Mouse (Mus musculus) limb, embryonic 11.5 days (tissue): Measurements from ENCODE around the gene Gas2l3. TPM values are rescaled to one million over a fixed set of nuclear protein-coding genes. Genes with fewer than 3 reads are reported as not detected.

Experiments
- ATAC-seq: fragments of 200-750 bp; cut with Nextera tagmentation; 2 replicates; pipeline ENCODE4 v1.8.0; 2017; ENCODE audit warnings: low read depth; ENCODE audit not compliant: insufficient number of reproducible peaks, low FRiP score, low TSS enrichment
- DNase-seq: peaks from one replicate; pipeline ENCODE4 v3.0.0-alpha.2; 2015; ENCODE audit warnings: low spot score
- H3K27ac ChIP-seq: fragments of 300-500 bp; sonication (generic); replicated peaks from 2 replicates; pipeline ENCODE4 v1.5.1; 2014; ENCODE audit warnings: low read depth, mild to moderate bottlenecking, low read length
- H3K27me3 ChIP-seq: fragments of 300-500 bp; sonication (generic); 2 replicates; pipeline ENCODE4 v1.6.1; 2014; ENCODE audit warnings: mild to moderate bottlenecking, low read length, mixed read lengths; ENCODE audit not compliant: control insufficient read depth, insufficient read depth
- H3K36me3 ChIP-seq: fragments of 300-500 bp; sonication (generic); 2 replicates; pipeline ENCODE4 v1.6.1; 2014; ENCODE audit warnings: mild to moderate bottlenecking, low read length, moderate library complexity, mixed read lengths; ENCODE audit not compliant: control insufficient read depth, insufficient read depth
- H3K4me1 ChIP-seq: fragments of 300-500 bp; sonication (generic); 2 replicates; pipeline ENCODE4 v1.6.1; 2014; ENCODE audit warnings: low read length, mixed read lengths; ENCODE audit not compliant: control insufficient read depth, insufficient read depth
- H3K4me2 ChIP-seq: fragments of 300-500 bp; sonication (generic); 2 replicates; pipeline ENCODE4 v1.6.1; 2014; ENCODE audit warnings: low read depth, mild to moderate bottlenecking, moderate library complexity; ENCODE audit not compliant: severe bottlenecking
- H3K4me3 ChIP-seq: fragments of 300-500 bp; sonication (generic); 2 replicates; pipeline ENCODE4 v1.5.1; 2014; ENCODE audit warnings: low read depth, low read length
- H3K9ac ChIP-seq: fragments of 300-500 bp; sonication (generic); 2 replicates; pipeline ENCODE4 v1.6.1; 2014; ENCODE audit warnings: mild to moderate bottlenecking, low read length
- H3K9me3 ChIP-seq: fragments of 300-500 bp; sonication (generic); 2 replicates; pipeline ENCODE4 v1.6.1; 2016; ENCODE audit warnings: low read length; ENCODE audit not compliant: control insufficient read depth
- WGBS: fragments of 180-500 bp; shearing (Covaris S2); extraction: QIAGEN DNeasy Blood & Tissue Kit; methylation state at CpG from one replicate; pipeline ENCODE4 v1.1.7; 2014; 5-methylcytosine and 5-hydroxymethylcytosine counted together
- polyA plus RNA-seq: library from polyadenylated mRNA; unstranded; fragments of >200 nt; fragmentation: Nextera tagmentation; extraction: Ambion mirVana; gene quantifications from 2 replicates; pipeline ENCODE4 v1.2.1, GENCODE M21; 2014

The Gas2l3 gene
- polyA plus RNA-seq, 1 experiment from 2014 or later, result 9.6 TPM

GRCm38 (mm10) chr10:89458770-89459169 lies 15.0 kb upstream of the Gas2l3 start:
- Histone ChIP-seq H3K27ac (no peak overlapping the region), H3K36me3 (no peaks in the 10 kb centered on the region), H3K4me2 (no peak overlapping the region), H3K4me1 (no peaks in the 10 kb centered on the region), H3K9ac (no peak overlapping the region), H3K4me3 (no peak overlapping the region), H3K27me3 (no peaks in the 10 kb centered on the region), H3K9me3 (no peaks in the 10 kb centered on the region)
- no peak for DNase-seq
- ATAC-seq, result no peak
- 87% methylated on average over 3 of the region's 3 CpGs for WGBS

DNA sequence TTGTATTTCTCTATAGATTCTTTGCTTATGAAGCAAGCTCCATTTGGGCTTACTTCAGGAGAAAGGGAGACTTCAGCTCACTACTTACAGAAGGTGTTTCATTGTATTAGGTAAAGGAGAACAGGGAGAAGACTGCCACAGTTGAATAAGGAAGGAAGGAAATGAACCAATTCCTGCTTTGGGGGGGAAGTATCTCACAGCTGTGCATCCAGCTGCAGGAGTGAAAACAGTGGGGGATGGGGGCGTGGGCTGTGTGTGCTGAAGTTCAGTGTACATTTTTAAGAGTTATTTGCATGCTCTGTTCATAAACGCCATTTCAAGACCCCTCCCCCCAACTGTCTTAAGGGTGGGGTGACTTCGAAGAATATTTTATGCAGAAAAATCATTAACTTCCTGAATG lies 10.0 kb upstream of the Gas2l3 start:
- DNase-seq, result no peak
- WGBS, result 83% methylated on average over 3 of the region's 3 CpGs

DNA sequence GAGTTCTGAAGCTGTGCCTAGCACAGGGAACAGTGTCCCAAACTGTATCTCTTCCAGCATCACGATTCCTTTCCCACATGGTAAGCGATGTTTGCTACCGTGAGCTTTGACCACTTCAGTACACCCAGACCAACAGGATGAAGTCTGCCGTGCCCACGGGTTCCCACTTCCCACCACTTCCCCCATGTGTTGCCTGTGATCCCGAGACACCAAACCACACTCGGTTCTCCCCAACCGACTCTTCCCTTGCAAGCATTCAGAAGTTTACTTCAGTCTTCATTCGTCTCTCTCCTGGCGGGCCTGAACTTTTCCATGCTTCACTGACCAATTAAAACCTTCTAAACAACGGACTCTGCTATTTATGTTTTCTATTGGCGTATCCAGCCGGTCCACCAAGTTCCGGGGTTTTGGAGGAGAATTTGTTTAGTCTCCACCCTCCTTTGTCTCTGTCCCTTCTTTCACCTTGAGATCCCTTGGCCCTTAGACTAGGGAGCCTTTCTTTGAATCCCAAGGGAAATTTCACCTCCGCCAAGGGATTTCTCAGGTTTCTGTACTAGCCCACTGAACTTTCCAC lies 9.4 kb upstream of the Gas2l3 start:
- Histone ChIP-seq H3K36me3 (no peaks in the 10 kb centered on the region), H3K4me2 (no peak overlapping the region), H3K4me1 (no peaks in the 10 kb centered on the region), H3K27ac (no peak overlapping the region), H3K9ac (no peak overlapping the region), H3K9me3 (no peaks in the 10 kb centered on the region), H3K27me3 (no peaks in the 10 kb centered on the region), H3K4me3 (no peak overlapping the region)
- 90% methylated on average over 15 of the region's 15 CpGs for WGBS
- ATAC-seq (no peak), DNase-seq (no peak)

More for the DNA sequence above, 10.0 kb upstream of the Gas2l3 start:
- ATAC-seq, result no peak
- Histone ChIP-seq H3K27ac (no peak overlapping the region), H3K36me3 (no peaks in the 10 kb centered on the region), H3K9me3 (no peaks in the 10 kb centered on the region), H3K4me2 (no peak overlapping the region), H3K4me1 (no peaks in the 10 kb centered on the region), H3K4me3 (no peak overlapping the region), H3K27me3 (no peaks in the 10 kb centered on the region), H3K9ac (no peak overlapping the region)

- DNase-seq (no peak), ATAC-seq (no peak)
- Histone ChIP-seq H3K9me3 (no peaks in the 10 kb centered on the region), H3K4me3 (no peak overlapping the region), H3K9ac (no peak overlapping the region), H3K27me3 (no peaks in the 10 kb centered on the region), H3K4me1 (no peaks in the 10 kb centered on the region), H3K4me2 (no peak overlapping the region), H3K27ac (no peak overlapping the region), H3K36me3 (no peaks in the 10 kb centered on the region)
- 74% methylated on average over 10 of the region's 10 CpGs for WGBS
Measured at GRCm38 (mm10) chr10:89450411-89450810, 6.6 kb upstream of the Gas2l3 start.

- Histone ChIP-seq H3K4me3 (peak overlapping the region; percentile 45; the same call in 1 of the 2 replicates), H3K9me3 (no peaks in the 10 kb centered on the region), H3K36me3 (no peaks in the 10 kb centered on the region), H3K27ac (no peak overlapping the region; the same call in 1 of the 2 replicates), H3K4me2 (peak overlapping the region; percentile 93), H3K27me3 (no peaks in the 10 kb centered on the region), H3K4me1 (peaks cover 7% of the 10 kb centered on the region; the same call in 1 of the 2 replicates), H3K9ac (peak overlapping the region; percentile 61; the same call in 1 of the 2 replicates)
- no peak for DNase-seq
- ATAC-seq, result no peak
- WGBS, result 56% methylated on average over 3 of the region's 3 CpGs
Measured at GRCm38 (mm10) chr10:89444381-89444780, 614 bp upstream of the Gas2l3 start.

- Histone ChIP-seq H3K9ac (peak overlapping the region; percentile 61), H3K4me1 (peaks cover 7% of the 10 kb centered on the region; the same call in 1 of the 2 replicates), H3K27me3 (no peaks in the 10 kb centered on the region), H3K9me3 (no peaks in the 10 kb centered on the region), H3K4me3 (peak overlapping the region; percentile 45), H3K27ac (no peak overlapping the region), H3K4me2 (peak overlapping the region; percentile 93), H3K36me3 (no peaks in the 10 kb centered on the region)
- under 1% methylated on average over 17 of the region's 17 CpGs for WGBS
- ATAC-seq (peak; percentile 4; the same call in 1 of the 2 replicates), DNase-seq (no peak)
Measured at GRCm38 (mm10) chr10:89443115-89443622, 598 bp downstream of the Gas2l3 start.

DNA sequence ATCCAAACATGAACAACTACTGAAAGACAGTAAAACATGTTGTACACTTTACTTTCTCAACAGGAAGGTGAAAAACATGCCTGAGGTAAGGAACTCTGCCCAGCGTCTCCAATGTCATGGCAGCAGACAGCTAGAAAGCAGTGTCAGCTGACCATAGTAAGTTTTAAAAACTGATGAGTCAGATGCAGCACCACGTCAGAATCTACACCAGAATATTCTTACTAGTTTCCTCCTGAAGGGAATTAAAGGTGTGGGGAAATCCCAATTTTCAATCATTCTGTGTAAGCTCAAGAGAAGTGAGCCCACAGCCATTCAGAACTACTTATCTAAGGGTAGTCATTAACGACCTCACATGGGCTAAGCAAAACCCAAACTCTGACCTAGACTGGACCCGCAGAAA lies 1.1 kb downstream of the Gas2l3 start:
- Histone ChIP-seq H3K36me3 (no peaks in the 10 kb centered on the region), H3K4me3 (peak overlapping the region; percentile 45), H3K27me3 (no peaks in the 10 kb centered on the region), H3K9me3 (no peaks in the 10 kb centered on the region), H3K9ac (no peak overlapping the region), H3K4me1 (peaks cover 7% of the 10 kb centered on the region; the same call in 1 of the 2 replicates), H3K27ac (no peak overlapping the region), H3K4me2 (peak overlapping the region; percentile 93)
- 29% methylated on average over 4 of the region's 4 CpGs for WGBS
- no peak for ATAC-seq
- DNase-seq, result no peak

DNA sequence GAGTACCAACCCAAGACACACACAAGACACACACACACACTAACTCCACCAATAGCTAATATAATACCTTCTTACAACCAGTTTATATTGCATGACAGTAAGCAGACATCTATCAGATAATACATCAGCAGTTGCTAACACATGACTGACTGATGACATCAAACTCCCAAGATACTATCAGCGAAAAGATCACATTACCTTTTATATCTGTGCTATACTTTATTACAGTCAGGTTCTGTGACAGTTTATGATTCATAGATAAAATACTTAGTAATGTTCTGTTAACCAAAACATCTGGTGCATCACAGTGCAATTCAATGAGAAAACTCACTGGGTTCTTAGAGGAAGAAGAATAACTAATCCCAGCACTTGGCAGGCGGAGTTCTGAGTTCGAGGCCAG lies 1.8 kb downstream of the Gas2l3 start:
- ATAC-seq (no peak), DNase-seq (no peak)
- Histone ChIP-seq H3K27me3 (no peaks in the 10 kb centered on the region), H3K27ac (no peak overlapping the region), H3K9ac (no peak overlapping the region), H3K36me3 (no peaks in the 10 kb centered on the region), H3K4me1 (peaks cover 7% of the 10 kb centered on the region; the same call in 1 of the 2 replicates), H3K9me3 (no peaks in the 10 kb centered on the region), H3K4me2 (no peak overlapping the region), H3K4me3 (no peak overlapping the region)
- WGBS, result 90% methylated on average over 3 of the region's 3 CpGs
